Mouse (Mus musculus): ENCODE data around the gene Kdm4c. TPM values are rescaled to one million over a fixed set of nuclear protein-coding genes. Genes with fewer than 3 reads are reported as not detected.

Kdm4c gene
- 44.2 to 55.9 TPM (median 48.9 TPM) in 4 replicates for total RNA-seq (2023)

GRCm38 (mm10) chr4:74242176-74242575, at the start of gene Kdm4c:
Gene Kdm4c (plus strand): TSS chr4:74242497.

Other genes with a start within 250 kb of the Kdm4c start
- gene Frmd3, start 229.1 kb upstream of the Kdm4c start, total RNA-seq (2023), result not detected in 4 replicates